Mouse (Mus musculus) thymus, adult 2 months (tissue): ENCODE measurements around the gene Coq2.

Experiments used
- CTCF ChIP-seq: fragments of 200-500 bp; IDR thresholded peaks from 2 replicates; pipeline ENCODE4 v1.5.1; 2012; ENCODE audit warnings: mild to moderate bottlenecking, control low read depth, low read length, moderate library complexity, borderline replicate concordance; ENCODE audit not compliant: control insufficient read depth, poor library complexity, insufficient read depth; ENCODE audit errors: extremely low read depth
- POLR2A ChIP-seq: fragments of 200-500 bp; IDR thresholded peaks from 2 replicates; pipeline ENCODE4 v1.6.1; 2012; ENCODE audit warnings: mild to moderate bottlenecking, low read length, control low read depth, moderate library complexity; ENCODE audit not compliant: control insufficient read depth, poor library complexity, insufficient read depth; ENCODE audit errors: extremely low read depth

- no peak for TF ChIP-seq CTCF
- TF ChIP-seq POLR2A = no peak
These were observed 34.1 kb upstream of the Coq2 start for GRCm38 (mm10) chr5:100709035-100709434.
